ENCODE assay signal across 26 mouse cellular contexts in the genomic region with DNA sequence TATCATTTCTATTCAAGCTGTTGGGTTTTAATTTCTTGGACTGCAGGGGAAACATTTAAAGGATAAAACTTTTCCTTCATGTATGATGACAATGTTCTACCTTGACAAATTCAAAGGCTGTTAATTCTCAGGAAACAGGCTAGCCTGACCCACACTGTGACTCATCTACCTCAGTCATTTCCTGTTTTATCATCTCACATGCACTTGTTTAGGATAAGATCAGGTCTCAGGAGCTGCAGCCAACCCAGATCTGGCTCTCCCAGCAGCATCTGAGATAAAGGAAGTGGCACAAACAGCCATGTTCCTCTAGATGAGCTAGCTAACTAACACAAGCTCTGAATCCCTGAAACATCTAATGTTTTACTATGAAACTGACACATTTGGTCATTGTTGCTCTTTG.
"Had no signal": no experiment of that assay in that cellular context is flagged by ENCODE, and none has a peak within 500 bp of the region (broad histone marks: within the 10 kb centered on the region; RNA-seq: fewer than 3 reads in every experiment).

No protein-coding gene starts in this region.

- DNase-seq: cerebellum, postnatal 10 days; cerebellum, postnatal 14 days; cerebellum, postnatal 25 days; cerebellum, postnatal 36 days; embryo, embryonic 11 days; forebrain, postnatal 0 days; gastrocnemius, adult 2 months; gastrocnemius, postnatal 10 days; gastrocnemius, postnatal 14 days; gastrocnemius, postnatal 25 days; gastrocnemius, postnatal 36 days; heart, adult 11 months; heart, adult 18-20 months; heart, adult 2 months had no signal

- H3K27ac ChIP-seq: embryonic facial prominence, embryonic 10.5 days; embryonic facial prominence, embryonic 12.5 days; embryonic facial prominence, embryonic 13.5 days; embryonic facial prominence, embryonic 15.5 days; forebrain, embryonic 10.5 days; forebrain, embryonic 12.5 days; forebrain, embryonic 13.5 days; forebrain, embryonic 15.5 days; gastrocnemius, adult 2 months; heart, adult 2 months; heart, embryonic 10.5 days had no signal

- H3K4me3 ChIP-seq: embryonic facial prominence, embryonic 10.5 days; embryonic facial prominence, embryonic 12.5 days; embryonic facial prominence, embryonic 13.5 days; embryonic facial prominence, embryonic 15.5 days; erythroblast, embryonic 14.5 days; forebrain, embryonic 10.5 days; forebrain, embryonic 12.5 days; forebrain, embryonic 13.5 days; forebrain, embryonic 15.5 days; gastrocnemius, adult 2 months; heart, adult 2 months; heart, embryonic 10.5 days had no signal

- H3K9ac ChIP-seq: embryonic facial prominence, embryonic 12.5 days; embryonic facial prominence, embryonic 13.5 days; embryonic facial prominence, embryonic 15.5 days; forebrain, embryonic 12.5 days; forebrain, embryonic 13.5 days; forebrain, embryonic 15.5 days; forebrain, postnatal 0 days had no signal

- H3K4me1 ChIP-seq: embryonic facial prominence, embryonic 10.5 days; embryonic facial prominence, embryonic 12.5 days; embryonic facial prominence, embryonic 13.5 days; embryonic facial prominence, embryonic 15.5 days; forebrain, embryonic 10.5 days; forebrain, embryonic 12.5 days; forebrain, embryonic 13.5 days; forebrain, embryonic 15.5 days; heart, embryonic 10.5 days had no signal

- ATAC-seq: forebrain, embryonic 13.5 days; forebrain, embryonic 14.5 days; forebrain, embryonic 15.5 days; forebrain, embryonic 16.5 days; forebrain, postnatal 0 days had no signal

- H3K36me3 ChIP-seq: embryonic facial prominence, embryonic 10.5 days; embryonic facial prominence, embryonic 12.5 days; embryonic facial prominence, embryonic 13.5 days; embryonic facial prominence, embryonic 15.5 days; forebrain, embryonic 10.5 days; forebrain, embryonic 12.5 days; forebrain, embryonic 15.5 days; heart, embryonic 10.5 days had no signal

- H3K9me3 ChIP-seq: embryonic facial prominence, embryonic 10.5 days; embryonic facial prominence, embryonic 12.5 days; embryonic facial prominence, embryonic 13.5 days; embryonic facial prominence, embryonic 15.5 days; forebrain, embryonic 10.5 days; forebrain, embryonic 12.5 days; forebrain, embryonic 13.5 days; forebrain, embryonic 15.5 days; heart, embryonic 10.5 days had no signal

- H3K27me3 ChIP-seq: embryonic facial prominence, embryonic 12.5 days; embryonic facial prominence, embryonic 13.5 days; embryonic facial prominence, embryonic 15.5 days; forebrain, embryonic 12.5 days; forebrain, embryonic 13.5 days; forebrain, embryonic 15.5 days had no signal
